Mouse (Mus musculus): ENCODE data around the gene Zfp81. TPM values are rescaled to one million over a fixed set of nuclear protein-coding genes. Genes with fewer than 3 reads are reported as not detected.
"Not testable (repeated sequence)": the region's sequence is repeated elsewhere in the genome, so short reads cannot be mapped to it uniquely, and the experiment has no call there.

The Zfp81 gene
- 1 to 10 TPM; 6.8 to 7.9 TPM for total RNA-seq (2021)
- long read RNA-seq, experiment 1, partial matches to known transcripts: 0 of 2 reads
- long read RNA-seq, experiment 1, other reads (novel, unspliced or antisense): 1 of 2 reads
- long read RNA-seq, experiment 2, full-length matches to known transcripts: 1 of 1 reads
- long read RNA-seq, experiment 2, partial matches to known transcripts: 0 of 1 reads
- long read RNA-seq, experiment 2, other reads (novel, unspliced or antisense): 0 of 1 reads

- DNase-seq: peak; percentile 72
Observed at GRCm38 (mm10) chr17:33358411-33359384, at the start of gene Zfp81. Gene Zfp81, minus strand, starts transcription at chr17:33358878.

GRCm38 (mm10) chr17:33394182-33395034 is 35.7 kb upstream of the Zfp81 start, which contains the start of gene Zfp101:
Gene Zfp101, minus strand, starts transcription at chr17:33394641.
- peak; percentile 73 for DNase-seq

GRCm38 (mm10) chr17:33392271-33392670 is 33.6 kb upstream of the Zfp81 start:
- DNase-seq: no peak

GRCm38 (mm10) chr17:33385705-33386104 is 27.0 kb upstream of the Zfp81 start:
- DNase-seq: no peak

- DNase-seq: no peak
Observed at GRCm38 (mm10) chr17:33372795-33373194, 14.1 kb upstream of the Zfp81 start.

- DNase-seq: no peak
Observed at GRCm38 (mm10) chr17:33352981-33353380, 5.7 kb downstream of the Zfp81 start.

GRCm38 (mm10) chr17:33289876-33290149 is 68.9 kb downstream of the Zfp81 start:
- DNase-seq: not testable (repeated sequence)

GRCm38 (mm10) chr17:33289039-33289875 is 69.4 kb downstream of the Zfp81 start, which contains the start of gene Zfp955b:
Gene Zfp955b, plus strand, starts transcription at chr17:33289544.
- not testable (repeated sequence) for DNase-seq

Other genes starting within 250 kb of the Zfp81 start
- under 1 TPM; 0.05 to 0.43 TPM for gene Morc2b, start 219.2 kb downstream of the Zfp81 start, total RNA-seq (2021)
- gene Olfr55, start 190.4 kb downstream of the Zfp81 start, total RNA-seq (2021): not detected
- gene Olfr239, start 167.6 kb downstream of the Zfp81 start, total RNA-seq (2021): not detected
- gene Olfr1564, start 137.2 kb downstream of the Zfp81 start, total RNA-seq (2021): under 1 TPM; 0.27 to 0.38 TPM
- 1 to 10 TPM; 5.0 to 5.9 TPM for gene Zfp955a, start 103.7 kb downstream of the Zfp81 start, total RNA-seq (2021)
- gene Olfr63, start 94.2 kb downstream of the Zfp81 start, total RNA-seq (2021): not detected
- gene Zfp955b, start 69.3 kb downstream of the Zfp81 start, total RNA-seq (2021): 10 to 100 TPM; 13.2 to 16.3 TPM
- gene Zfp101, start 35.8 kb upstream of the Zfp81 start, total RNA-seq (2021): 1 to 10 TPM; 5.6 to 7.3 TPM
- not detected for gene Actl9, start 74.0 kb upstream of the Zfp81 start, total RNA-seq (2021)
- gene Adamts10, start 165.3 kb upstream of the Zfp81 start, total RNA-seq (2021): 10 to 100 TPM; 24.1 to 44.4 TPM
- gene Myo1f, start 196.8 kb upstream of the Zfp81 start, total RNA-seq (2021): 1 to 10 TPM; 1.2 to 2.5 TPM